Mouse (Mus musculus) ES-Bruce4 (cell line): Measurements from ENCODE around the gene Bcat2.

ENCODE experiments used
- CTCF ChIP-seq: IDR thresholded peaks from one replicate; pipeline ENCODE4 v1.8.1; 2011; ENCODE audit warnings: low read depth, low read length
- EP300 ChIP-seq: IDR thresholded peaks from 2 replicates; pipeline ENCODE4 v1.6.1; 2011; ENCODE audit warnings: low read depth, low read length; ENCODE audit not compliant: insufficient read depth
- POLR2A ChIP-seq: IDR thresholded peaks from one replicate; pipeline ENCODE4 v1.8.1; 2011; ENCODE audit warnings: low read length; ENCODE audit not compliant: insufficient read depth

DNA sequence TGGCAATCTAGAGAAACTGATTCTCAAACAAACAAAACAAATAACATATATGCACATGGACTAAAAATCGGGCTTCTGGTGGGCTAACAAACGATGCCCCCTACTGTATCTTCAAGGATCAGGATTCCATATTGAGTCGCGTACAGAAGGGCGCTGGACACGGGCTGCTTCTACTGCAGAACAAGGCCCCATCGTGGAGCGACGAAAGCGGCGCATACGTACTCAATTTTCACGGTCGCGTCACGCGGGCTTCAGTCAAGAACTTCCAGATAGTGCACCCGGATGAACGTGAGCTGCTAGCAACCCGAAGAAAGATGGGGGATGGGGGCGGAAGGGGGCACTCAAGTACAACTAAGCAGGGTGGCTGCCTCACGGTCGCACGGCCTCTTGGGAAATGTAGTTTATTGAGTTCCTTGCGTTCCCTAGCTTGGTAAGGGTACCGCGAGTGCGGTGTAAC lies 48.2 kb upstream of the Bcat2 start:
- TF ChIP-seq CTCF: peak; percentile 15
- peak; percentile 46; the same call in 1 of the 2 replicates for TF ChIP-seq EP300
- TF ChIP-seq POLR2A: no peak
